Mouse (Mus musculus): Measurements from ENCODE around the gene Zfp975. TPM values are rescaled to one million over a fixed set of nuclear protein-coding genes. Genes with fewer than 3 reads are reported as not detected.
"Not testable (repeated sequence)": the region's sequence is repeated elsewhere in the genome, so short reads cannot be mapped to it uniquely, and the experiment has no call there.

Gene Zfp975
- polyA plus RNA-seq (2015; fragmentation: Nextera tagmentation; extraction: Ambion mirVana) = 6.4 and 6.7 TPM in 2 replicates

GRCm38 (mm10) chr7:42692362-42693158, at the start of gene Zfp975:
Gene Zfp975, minus strand, starts transcription at chr7:42692742.
- H3K4me2 ChIP-seq = peak within 1 kb of the TSS; percentile 65
- H3K36me3 ChIP-seq; H3K9me3 ChIP-seq; H3K27me3 ChIP-seq; H3K4me1 ChIP-seq (replicated peaks): not testable (repeated sequence)
- WGBS = under 1% methylated on average over 23 of the region's 23 CpGs
- H3K9ac ChIP-seq = peak within 1 kb of the TSS; percentile 54
- H3K4me3 ChIP-seq = peak within 1 kb of the TSS; percentile 50
- ATAC-seq (ENCODE audit: low FRiP score, low read depth) = peak; percentile 100
- peak within 1 kb of the TSS; percentile 81 for H3K27ac ChIP-seq (replicated peaks)

DNA sequence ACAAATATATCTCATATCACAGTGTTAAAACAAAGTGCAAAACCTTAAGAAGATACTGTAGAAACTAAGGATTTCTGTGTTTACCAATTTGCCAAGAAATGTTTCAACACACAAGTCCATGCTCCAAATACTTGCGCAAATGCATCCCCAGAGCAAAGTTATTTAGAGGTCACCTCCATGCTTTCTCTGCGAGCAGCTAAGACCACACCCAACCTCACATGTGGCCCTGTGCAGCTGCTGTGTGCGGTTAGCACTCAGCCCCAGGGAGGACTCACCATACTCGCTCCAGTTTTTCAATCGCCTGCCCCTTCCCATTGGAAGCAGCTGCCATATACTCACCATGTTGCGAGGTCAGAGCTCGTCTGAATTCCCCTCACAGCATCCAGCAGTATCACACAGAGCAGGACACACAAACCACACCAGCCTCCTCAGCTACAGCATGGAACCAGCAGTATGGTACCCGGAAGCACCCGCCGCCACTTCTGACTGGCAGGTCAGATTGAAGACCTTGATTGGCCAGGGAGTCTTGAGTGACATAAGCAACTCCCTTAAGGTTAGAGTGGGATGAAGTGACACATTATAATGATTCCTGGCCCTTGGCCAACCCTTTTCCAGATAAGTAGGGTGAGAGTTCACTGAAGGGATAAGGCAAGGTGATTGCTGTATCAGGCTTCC, 46.1 kb upstream of the Zfp975 start:
- H3K27me3 ChIP-seq = no peaks in the 10 kb centered on the region
- whole genome bisulfite sequencing = 88% methylated on average over 10 of the region's 10 CpGs
- no peaks in the 10 kb centered on the region for H3K36me3 ChIP-seq
- no peak overlapping the region for H3K4me3 ChIP-seq
- H3K4me2 ChIP-seq = no peak overlapping the region
- no peak overlapping the region for H3K9ac ChIP-seq
- ATAC-seq (ENCODE audit: low FRiP score, low read depth) = no peak
- H3K4me1 ChIP-seq (replicated peaks) = no peaks in the 10 kb centered on the region
- no peak overlapping the region for H3K27ac ChIP-seq (replicated peaks)
- peaks cover 14% of the 10 kb centered on the region; the same call in 1 of the 2 replicates for H3K9me3 ChIP-seq

DNA sequence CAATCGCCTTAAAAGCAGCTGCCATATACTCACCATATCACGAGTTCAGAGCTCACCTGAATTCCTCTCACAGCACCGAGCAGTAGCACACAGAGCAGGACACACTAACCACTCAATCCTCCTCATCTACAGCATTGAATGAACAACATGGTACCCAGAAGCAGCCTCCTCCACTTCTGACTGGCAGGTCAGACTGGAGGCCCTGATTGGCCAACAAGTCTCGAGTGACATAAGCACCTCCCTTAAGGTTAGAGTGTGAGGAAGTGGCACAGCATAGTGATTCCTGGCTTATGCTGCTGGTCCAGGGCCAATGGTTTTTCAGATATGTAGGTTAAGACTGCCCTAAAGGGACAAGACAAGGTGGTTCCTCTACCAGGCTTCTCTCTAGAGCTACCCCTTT, 34.4 kb upstream of the Zfp975 start, which contains the start of gene Gm17067:
TSS of gene Gm17067 (minus strand) at position 101 of the 400 bp plus-strand sequence.
- not testable (repeated sequence) for H3K4me1 ChIP-seq (replicated peaks); H3K4me3 ChIP-seq; ATAC-seq (ENCODE audit: low FRiP score, low read depth); H3K36me3 ChIP-seq; H3K4me2 ChIP-seq; H3K9ac ChIP-seq; H3K27ac ChIP-seq (replicated peaks); H3K27me3 ChIP-seq
- 91% methylated on average over 4 of the region's 4 CpGs for WGBS
- H3K9me3 ChIP-seq = peaks cover 13% of the 10 kb centered on the region

GRCm38 (mm10) chr7:42693251-42693650, 709 bp upstream of the Zfp975 start:
- peak overlapping the region; percentile 65 for H3K4me2 ChIP-seq
- not testable (repeated sequence) for H3K27me3 ChIP-seq; H3K36me3 ChIP-seq; H3K9me3 ChIP-seq; H3K4me1 ChIP-seq (replicated peaks); ATAC-seq (ENCODE audit: low FRiP score, low read depth)
- H3K4me3 ChIP-seq = peak overlapping the region; percentile 50
- H3K9ac ChIP-seq = peak overlapping the region; percentile 54; the same call in 1 of the 2 replicates
- H3K27ac ChIP-seq (replicated peaks) = peak overlapping the region; percentile 81; the same call in 1 of the 2 replicates
- WGBS = 1% methylated on average over 4 of the region's 4 CpGs

DNA sequence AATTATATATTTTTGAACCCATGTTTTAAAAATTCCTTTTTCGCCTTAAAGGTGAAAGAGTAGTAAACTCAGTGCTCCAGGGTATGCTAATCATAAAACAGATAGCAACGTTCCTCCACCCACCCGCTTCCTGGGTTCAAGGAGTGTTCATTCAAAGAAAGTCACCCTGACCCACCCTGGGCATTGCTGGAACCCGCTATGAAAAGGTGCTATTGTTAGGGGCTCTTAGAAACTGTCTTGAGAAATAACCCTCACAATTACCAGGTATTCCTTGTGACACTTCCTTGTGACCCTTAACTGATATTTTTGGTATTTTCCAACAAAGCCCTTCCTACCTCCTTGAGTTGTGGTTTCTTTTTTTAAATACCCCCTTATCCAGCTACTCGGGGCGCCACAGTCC, 12.5 kb downstream of the Zfp975 start:
- not testable (repeated sequence) for H3K27me3 ChIP-seq; H3K27ac ChIP-seq (replicated peaks)
- WGBS = 95% methylated on average over 6 of the region's 6 CpGs

GRCm38 (mm10) chr7:42679646-42680045, 12.9 kb downstream of the Zfp975 start:
- not testable (repeated sequence) for H3K27me3 ChIP-seq; ATAC-seq (ENCODE audit: low FRiP score, low read depth); H3K4me3 ChIP-seq

More for the DNA sequence above, 12.5 kb downstream of the Zfp975 start:
- peaks cover 23% of the 10 kb centered on the region for H3K9me3 ChIP-seq
- not testable (repeated sequence) for H3K4me1 ChIP-seq (replicated peaks); H3K9ac ChIP-seq; H3K36me3 ChIP-seq; H3K4me2 ChIP-seq; ATAC-seq (ENCODE audit: low FRiP score, low read depth); H3K4me3 ChIP-seq

GRCm38 (mm10) chr7:42660140-42660539, 32.4 kb downstream of the Zfp975 start:
- 69% methylated on average over 5 of the region's 5 CpGs for WGBS
- Histone ChIP-seq H3K36me3 (peaks cover 30% of the 10 kb centered on the region), H3K9me3 (peaks cover 17% of the 10 kb centered on the region)
- H3K27ac ChIP-seq (replicated peaks); H3K4me3 ChIP-seq; H3K4me1 ChIP-seq (replicated peaks); ATAC-seq (ENCODE audit: low FRiP score, low read depth); H3K27me3 ChIP-seq; H3K9ac ChIP-seq; H3K4me2 ChIP-seq: not testable (repeated sequence)

More at GRCm38 (mm10) chr7:42679646-42680045, 12.9 kb downstream of the Zfp975 start:
- H3K9me3 ChIP-seq = peaks cover 23% of the 10 kb centered on the region
- H3K4me2 ChIP-seq; H3K4me1 ChIP-seq (replicated peaks); H3K9ac ChIP-seq; H3K36me3 ChIP-seq; H3K27ac ChIP-seq (replicated peaks): not testable (repeated sequence)

- WGBS = 73% methylated on average over 2 of the region's 2 CpGs
- not testable (repeated sequence) for H3K27me3 ChIP-seq; H3K27ac ChIP-seq (replicated peaks); H3K9me3 ChIP-seq; H3K4me1 ChIP-seq (replicated peaks); H3K36me3 ChIP-seq; ATAC-seq (ENCODE audit: low FRiP score, low read depth); H3K4me3 ChIP-seq; H3K9ac ChIP-seq; H3K4me2 ChIP-seq
Measured at GRCm38 (mm10) chr7:42655211-42655610, 37.3 kb downstream of the Zfp975 start.

DNA sequence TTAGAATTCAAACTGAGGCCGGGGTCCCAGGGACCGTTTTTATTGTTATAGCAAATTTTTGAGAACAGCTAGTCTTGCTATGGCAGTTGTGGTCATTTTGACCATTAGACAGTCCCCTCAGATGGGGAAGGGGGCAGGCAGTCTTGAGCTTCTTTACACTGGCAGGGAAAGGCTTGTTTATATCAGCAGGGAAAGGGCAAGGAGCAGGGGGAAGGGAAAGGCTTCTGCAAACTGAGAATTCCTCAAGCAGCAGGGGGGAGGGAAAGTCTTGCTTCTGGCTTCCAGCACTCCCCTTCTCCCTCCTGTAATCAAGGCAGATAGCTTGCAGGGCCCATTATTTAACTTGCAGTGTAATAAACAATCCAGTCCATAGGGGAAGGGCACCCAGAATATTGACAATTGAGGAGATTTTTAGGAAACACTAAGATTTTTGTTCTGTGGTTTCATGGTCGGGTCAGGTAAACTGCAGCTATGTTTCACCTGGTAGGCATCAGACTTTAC, 49.4 kb downstream of the Zfp975 start:
- H3K27ac ChIP-seq (replicated peaks); H3K36me3 ChIP-seq; H3K9ac ChIP-seq; H3K4me1 ChIP-seq (replicated peaks); H3K9me3 ChIP-seq; ATAC-seq (ENCODE audit: low FRiP score, low read depth); H3K27me3 ChIP-seq: not testable (repeated sequence)
- 22% methylated on average over 3 of the region's 3 CpGs for WGBS
- Histone ChIP-seq H3K4me3 (peak overlapping the region; percentile 44), H3K4me2 (peak overlapping the region; percentile 58)

- 3% methylated on average over 25 of the region's 25 CpGs for WGBS
- Histone ChIP-seq H3K4me3 (peak within 1 kb of the TSS; percentile 44), H3K4me2 (peak within 1 kb of the TSS; percentile 58), H3K27ac (replicated peaks) (0 out of 2 replicates have a peak within 1 kb of the TSS, but pooled peaks have one; percentile 42), H3K9ac (peak within 1 kb of the TSS; percentile 43)
- H3K36me3 ChIP-seq; H3K27me3 ChIP-seq; H3K9me3 ChIP-seq; H3K4me1 ChIP-seq (replicated peaks): not testable (repeated sequence)
- peak; percentile 99 for ATAC-seq (ENCODE audit: low FRiP score, low read depth)
Measured at GRCm38 (mm10) chr7:42642152-42643115, 50.1 kb downstream of the Zfp975 start, which contains the start of gene Zfp976. Gene Zfp976, minus strand, starts transcription at chr7:42642588.

- not testable (repeated sequence) for H3K4me2 ChIP-seq; ATAC-seq (ENCODE audit: low FRiP score, low read depth); H3K27me3 ChIP-seq; H3K27ac ChIP-seq (replicated peaks); H3K9ac ChIP-seq; H3K36me3 ChIP-seq; H3K4me3 ChIP-seq; H3K9me3 ChIP-seq; H3K4me1 ChIP-seq (replicated peaks)
Measured at GRCm38 (mm10) chr7:42631031-42631430, 61.5 kb downstream of the Zfp975 start.
